Mouse (Mus musculus) MEL (cell line): ENCODE measurements around the gene Cep68. TPM values are rescaled to one million over a fixed set of nuclear protein-coding genes. Genes with fewer than 3 reads are reported as not detected.

Experiments
- DNase-seq: peaks from one replicate; pipeline ENCODE4 v3.0.0; 2011; ENCODE audit warnings: low read depth, low spot score
- H3K27ac ChIP-seq: 2 replicates; pipeline ENCODE4 v1.5.1; 2012; ENCODE audit warnings: low read depth, mild to moderate bottlenecking, control low read depth, low read length, moderate library complexity; ENCODE audit not compliant: control insufficient read depth
- H3K27me3 ChIP-seq, 2 experiments: fragments of 150-350 bp in 1 of 2; sonication (generic) in 1 of 2; 2 replicates each; pipeline ENCODE4 v1.6.1; 2012; ENCODE audit warnings: low read length in 2 of 2, mild to moderate bottlenecking in 2 of 2, improper control_type of control experiment in 1 of 2, moderate library complexity in 1 of 2; ENCODE audit not compliant: insufficient read depth in 2 of 2, control insufficient read depth in 1 of 2
- H3K36me3 ChIP-seq, 2 experiments: 2 replicates each; pipeline ENCODE4 v1.6.1; 2012 to 2014; ENCODE audit warnings: low read length in 2 of 2, improper control_type of control experiment in 1 of 2, inconsistent platforms in 1 of 2, mild to moderate bottlenecking in 1 of 2; ENCODE audit not compliant: insufficient read depth in 2 of 2, control insufficient read depth in 1 of 2
- H3K4me1 ChIP-seq, 2 experiments: fragments of 150-350 bp in 1 of 2; sonication (generic) in 1 of 2; 2 replicates each; pipeline ENCODE4 v1.6.1; 2012; ENCODE audit warnings: low read length in 2 of 2, improper control_type of control experiment in 1 of 2, mild to moderate bottlenecking in 1 of 2; ENCODE audit not compliant: insufficient read depth in 2 of 2, control insufficient read depth in 1 of 2
- H3K4me3 ChIP-seq, 2 experiments: fragments of 150-350 bp in 1 of 2; sonication (generic) in 1 of 2; 2 replicates each; pipeline ENCODE4 v1.5.1; 2012; ENCODE audit warnings: low read depth in 2 of 2, low read length in 2 of 2, mild to moderate bottlenecking in 2 of 2, moderate library complexity in 2 of 2, control low read depth in 1 of 2, improper control_type of control experiment in 1 of 2; ENCODE audit not compliant: control insufficient read depth in 1 of 2, insufficient read depth in 1 of 2
- H3K79me2 ChIP-seq: 2 replicates; pipeline ENCODE4 v1.6.1; 2012; ENCODE audit warnings: mild to moderate bottlenecking, low read length, moderate library complexity; ENCODE audit not compliant: control insufficient read depth, poor library complexity, insufficient read depth
- H3K9ac ChIP-seq: 2 replicates; pipeline ENCODE4 v1.6.1; 2012; ENCODE audit warnings: low read depth, mild to moderate bottlenecking, control low read depth, low read length, moderate library complexity; ENCODE audit not compliant: control insufficient read depth, poor library complexity, severe bottlenecking
- H3K9me3 ChIP-seq: fragments of 150-350 bp; sonication (generic); replicated peaks from 2 replicates; pipeline ENCODE4 v1.6.1; 2012; ENCODE audit warnings: mild to moderate bottlenecking, low read length, improper control_type of control experiment, moderate library complexity; ENCODE audit not compliant: insufficient read depth
- BHLHE40 ChIP-seq: IDR thresholded peaks from 2 replicates; pipeline ENCODE4 v1.6.1; 2012; ENCODE audit warnings: low read depth, mild to moderate bottlenecking, inconsistent platforms, low read length, improper control_type of control experiment, borderline replicate concordance
- CHD1 ChIP-seq: IDR thresholded peaks from 2 replicates; pipeline ENCODE4 v1.6.1; 2012; ENCODE audit warnings: low read depth, mild to moderate bottlenecking, inconsistent platforms, low read length, improper control_type of control experiment
- CHD2 ChIP-seq: IDR thresholded peaks from 2 replicates; pipeline ENCODE4 v1.6.1; 2011; ENCODE audit warnings: low read length, improper control_type of control experiment
- CTCF ChIP-seq, 3 experiments: IDR thresholded peaks in 2 of 3; conservative IDR thresholded peaks in 1 of 3; 2 replicates each; pipeline ENCODE4 v1.5.1; 2011 to 2012; ENCODE audit warnings: low read length in 3 of 3, low read depth in 2 of 3, mild to moderate bottlenecking in 2 of 3, improper control_type of control experiment in 1 of 3, inconsistent platforms in 1 of 3, mixed read lengths in 1 of 3, moderate library complexity in 1 of 3; ENCODE audit not compliant: control insufficient read depth in 1 of 3, insufficient read depth in 1 of 3, poor library complexity in 1 of 3, severe bottlenecking in 1 of 3
- E2F4 ChIP-seq: IDR thresholded peaks from 2 replicates; pipeline ENCODE4 v1.6.1; 2011; ENCODE audit warnings: low read depth, low read length, improper control_type of control experiment, borderline replicate concordance
- ELF1 ChIP-seq: IDR thresholded peaks from 2 replicates; pipeline ENCODE4 v1.6.1; 2014; ENCODE audit warnings: low read depth, mild to moderate bottlenecking, inconsistent platforms, low read length, improper control_type of control experiment, moderate library complexity
- ETS1 ChIP-seq: IDR thresholded peaks from 2 replicates; pipeline ENCODE4 v1.6.1; 2012; ENCODE audit warnings: low read depth, mild to moderate bottlenecking, inconsistent platforms, low read length, improper control_type of control experiment, moderate library complexity
- GATA1 ChIP-seq: IDR thresholded peaks from 2 replicates; pipeline ENCODE4 v1.6.1; 2011; ENCODE audit warnings: low read depth, low read length, improper control_type of control experiment
- HCFC1 ChIP-seq: IDR thresholded peaks from 2 replicates; pipeline ENCODE4 v1.6.1; 2012; ENCODE audit warnings: low read depth, mild to moderate bottlenecking, inconsistent platforms, low read length, improper control_type of control experiment, moderate library complexity
- JUND ChIP-seq: IDR thresholded peaks from 2 replicates; pipeline ENCODE4 v1.6.1; 2011; ENCODE audit warnings: low read depth, mild to moderate bottlenecking, improper control_type of control experiment, low read length
- MAFK ChIP-seq: IDR thresholded peaks from 2 replicates; pipeline ENCODE4 v1.6.1; 2011; ENCODE audit warnings: low read depth, mild to moderate bottlenecking, low read length, improper control_type of control experiment, borderline replicate concordance
- MAX ChIP-seq: IDR thresholded peaks from 2 replicates; pipeline ENCODE4 v1.6.1; 2011; ENCODE audit warnings: low read length, improper control_type of control experiment
- MAZ ChIP-seq: IDR thresholded peaks from 2 replicates; pipeline ENCODE4 v1.6.1; 2012; ENCODE audit warnings: low read depth, mild to moderate bottlenecking, inconsistent platforms, low read length, improper control_type of control experiment
- MXI1 ChIP-seq: IDR thresholded peaks from 2 replicates; pipeline ENCODE4 v1.6.1; 2011; ENCODE audit warnings: mild to moderate bottlenecking, low read depth, low read length, improper control_type of control experiment
- MYB ChIP-seq: IDR thresholded peaks from 2 replicates; pipeline ENCODE4 v1.6.1; 2011; ENCODE audit warnings: mild to moderate bottlenecking, low read depth, low read length, improper control_type of control experiment
- MYC ChIP-seq: IDR thresholded peaks from 2 replicates; pipeline ENCODE4 v1.6.1; 2011; ENCODE audit warnings: low read depth, mild to moderate bottlenecking, low read length, improper control_type of control experiment, moderate library complexity
- NRF1 ChIP-seq: IDR thresholded peaks from 2 replicates; pipeline ENCODE4 v1.6.1; 2014; ENCODE audit warnings: low read depth, mild to moderate bottlenecking, inconsistent platforms, low read length, improper control_type of control experiment, moderate library complexity; ENCODE audit not compliant: poor library complexity, insufficient read depth, severe bottlenecking
- POLR2A ChIP-seq, 2 experiments: IDR thresholded peaks; 2 replicates each; pipeline ENCODE4 v1.6.1; 2011 to 2012; ENCODE audit warnings: low read length in 2 of 2, mild to moderate bottlenecking in 2 of 2, control low read depth in 1 of 2, improper control_type of control experiment in 1 of 2, low read depth in 1 of 2, moderate library complexity in 1 of 2; ENCODE audit not compliant: control insufficient read depth in 1 of 2, insufficient read depth in 1 of 2, poor library complexity in 1 of 2
- POLR2AphosphoS5 ChIP-seq: IDR thresholded peaks from 2 replicates; pipeline ENCODE4 v1.6.1; 2012; ENCODE audit warnings: low read depth, borderline replicate concordance, mild to moderate bottlenecking, inconsistent platforms, low read length, moderate library complexity, mixed read lengths
- RAD21 ChIP-seq: IDR thresholded peaks from 2 replicates; pipeline ENCODE4 v1.6.1; 2011; ENCODE audit warnings: mild to moderate bottlenecking, low read depth, low read length, improper control_type of control experiment
- RCOR1 ChIP-seq: IDR thresholded peaks from 2 replicates; pipeline ENCODE4 v1.6.1; 2012; ENCODE audit warnings: low read depth, mild to moderate bottlenecking, inconsistent platforms, low read length, improper control_type of control experiment
- SIN3A ChIP-seq: IDR thresholded peaks from 2 replicates; pipeline ENCODE4 v1.6.1; 2012; ENCODE audit warnings: low read length, improper control_type of control experiment, inconsistent platforms
- TAL1 ChIP-seq: IDR thresholded peaks from 2 replicates; pipeline ENCODE4 v1.6.1; 2012; ENCODE audit warnings: mild to moderate bottlenecking, inconsistent platforms, low read length, moderate library complexity, mixed read lengths
- TBP ChIP-seq: IDR thresholded peaks from 2 replicates; pipeline ENCODE4 v1.8.0; 2011; ENCODE audit warnings: low read depth, low read length, improper control_type of control experiment
- TCF12 ChIP-seq: IDR thresholded peaks from 2 replicates; pipeline ENCODE4 v1.6.1; 2014; ENCODE audit warnings: low read depth, mild to moderate bottlenecking, inconsistent platforms, low read length, improper control_type of control experiment, moderate library complexity
- UBTF ChIP-seq: IDR thresholded peaks from 2 replicates; pipeline ENCODE4 v1.6.1; 2012; ENCODE audit warnings: low read depth, mild to moderate bottlenecking, inconsistent platforms, low read length, improper control_type of control experiment, moderate library complexity, borderline replicate concordance; ENCODE audit not compliant: insufficient read depth
- USF1 ChIP-seq: IDR thresholded peaks from 2 replicates; pipeline ENCODE4 v1.6.1; 2014; ENCODE audit warnings: low read depth, mild to moderate bottlenecking, inconsistent platforms, low read length, improper control_type of control experiment, moderate library complexity
- ZMIZ1 ChIP-seq: IDR thresholded peaks from 2 replicates; pipeline ENCODE4 v1.6.1; 2012; ENCODE audit warnings: low read depth, mild to moderate bottlenecking, inconsistent platforms, low read length, improper control_type of control experiment, moderate library complexity
- ZNF384 ChIP-seq: IDR thresholded peaks from 2 replicates; pipeline ENCODE4 v1.6.1; 2012; ENCODE audit warnings: low read depth, mild to moderate bottlenecking, inconsistent platforms, low read length, improper control_type of control experiment
- polyA plus RNA-seq, 2 experiments: library from polyadenylated mRNA; stranded (reverse) in 1 of 2; unstranded in 1 of 2; fragments of >175 nt in 1 of 2; fragments of >200 nt in 1 of 2; gene quantifications; 2 replicates each; pipeline versions ENCODE4 v1.2.1 to v1.2.4; 2012; ENCODE audit warnings: low replicate concordance in 2 of 2, low read depth in 1 of 2; ENCODE audit not compliant: insufficient read length in 2 of 2, insufficient read depth in 1 of 2, missing spikeins in 1 of 2
- total RNA-seq: library from RNA; depleted of rRNA; stranded (reverse); fragments of 300-350 nt; gene quantifications from 2 replicates; pipeline ENCODE4 v1.2.3, GENCODE M21; 2012

Cep68 gene
- total and polyA plus RNA-seq, 3 experiments: 22.2 to 24.7 TPM; not detected in 1

DNA sequence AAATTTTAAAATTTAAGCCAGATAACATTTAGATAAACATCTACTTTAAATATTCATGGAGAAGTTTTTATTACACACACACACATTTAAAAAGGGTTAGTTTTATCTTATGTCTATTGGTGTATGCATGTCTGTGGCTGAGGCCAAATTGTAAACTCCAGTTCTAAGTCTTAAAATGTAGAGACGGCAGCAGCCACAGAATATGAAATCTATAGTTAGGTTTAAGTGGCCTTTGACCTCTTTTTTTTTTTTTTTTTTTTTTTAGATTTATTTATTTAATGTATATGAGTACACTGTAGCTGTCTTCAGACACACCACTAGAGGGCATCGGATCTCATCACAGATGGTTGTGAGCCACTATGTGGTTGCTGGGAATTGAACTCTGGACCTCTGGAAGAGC lies 41.6 kb downstream of the Cep68 start:
- H3K9ac ChIP-seq: no peak overlapping the region
- no peak for DNase-seq
- H3K4me3 ChIP-seq: no peak overlapping the region
- H3K79me2 ChIP-seq: peaks cover 85% of the 10 kb centered on the region
- H3K4me1 ChIP-seq: peaks cover 39 to 45% of the 10 kb centered on the region in 2 experiments
- H3K9me3 ChIP-seq: no peaks in the 10 kb centered on the region
- no peak overlapping the region for H3K27ac ChIP-seq
- TF ChIP-seq ZNF384 (peak; percentile 54; the same call in 1 of the 2 replicates), E2F4 (no peak), MYC (no peak), MAX (no peak), BHLHE40 (no peak), HCFC1 (no peak), RAD21 (no peak), POLR2A (IDR thresholded peaks at IDR 0.05; ENCODE audit: control insufficient read depth in 1 of 2, insufficient read depth in 1 of 2, low read depth in 1 of 2, low read length in 2 of 2, poor library complexity in 1 of 2) (no peak)
- TF ChIP-seq, all 39 proteins: peak for 1
- H3K27me3 ChIP-seq: no peaks in the 10 kb centered on the region
- peaks cover 9 to 84% of the 10 kb centered on the region in 2 experiments for H3K36me3 ChIP-seq

DNA sequence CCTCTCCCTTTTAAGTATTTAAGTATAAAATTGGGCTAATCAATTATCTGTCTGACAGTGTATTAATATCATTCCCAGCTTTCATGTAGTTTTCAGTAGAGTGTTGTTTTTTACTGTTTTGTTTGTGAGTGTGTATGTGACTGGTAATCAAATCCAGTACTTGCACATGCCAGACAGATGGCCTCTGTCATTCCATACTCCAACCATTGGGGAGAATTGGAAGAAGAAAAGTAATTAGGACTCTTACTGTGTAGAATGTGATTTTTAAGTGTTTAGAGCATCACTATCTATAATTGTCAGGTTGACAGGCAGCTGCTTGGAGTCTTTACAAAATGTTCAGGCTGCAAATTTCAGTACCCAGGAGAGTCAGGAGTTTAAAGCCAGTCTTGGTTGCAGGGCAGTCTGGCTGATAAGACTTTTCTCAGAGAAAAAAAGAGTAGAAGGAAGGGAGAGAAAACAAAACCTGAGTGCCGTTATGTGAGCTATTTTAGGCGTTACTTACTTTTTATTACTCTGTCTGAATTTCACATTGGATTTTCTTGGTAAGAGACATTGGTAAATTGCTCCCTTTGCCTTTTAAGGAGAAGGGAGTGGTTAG lies 42.5 kb downstream of the Cep68 start:
- H3K4me3 ChIP-seq: peak overlapping the region in 1 of 2 experiments; percentile 16; a peak in 2 of 4 replicates

DNA sequence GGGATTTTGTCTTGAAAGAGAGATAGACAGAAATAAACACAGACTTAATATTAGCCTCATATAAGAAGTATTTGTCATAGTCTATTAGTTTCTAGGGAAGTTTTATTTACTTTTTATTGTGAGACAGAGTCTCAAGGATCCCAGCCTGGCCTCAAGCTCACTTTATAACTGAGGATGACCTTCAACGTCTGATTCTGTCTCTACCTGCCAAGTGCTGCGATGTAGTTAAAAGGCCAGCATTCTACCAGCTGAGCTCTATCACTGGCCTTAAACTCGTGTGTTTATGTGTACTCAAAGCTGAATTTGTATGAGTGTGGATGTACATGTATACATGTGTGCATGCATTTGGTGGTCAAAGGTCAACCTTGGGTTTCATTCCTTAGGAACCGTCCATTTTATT lies 43.7 kb downstream of the Cep68 start:
- no peaks in the 10 kb centered on the region for H3K27me3 ChIP-seq
- H3K4me1 ChIP-seq: peaks cover 31 to 32% of the 10 kb centered on the region in 2 experiments
- peaks cover 84% of the 10 kb centered on the region for H3K79me2 ChIP-seq
- H3K27ac ChIP-seq: no peak overlapping the region
- H3K4me3 ChIP-seq: no peak overlapping the region
- no peaks in the 10 kb centered on the region for H3K9me3 ChIP-seq
- H3K9ac ChIP-seq: no peak overlapping the region
- DNase-seq: no peak
- peaks cover 9 to 64% of the 10 kb centered on the region in 2 experiments for H3K36me3 ChIP-seq
- TF ChIP-seq TBP: no peak
- no peak for TF ChIP-seq CHD2
- TF ChIP-seq UBTF: no peak
- TF ChIP-seq ZMIZ1: no peak
- no peak for TF ChIP-seq BHLHE40
- TF ChIP-seq TCF12: no peak
- TF ChIP-seq MAFK: no peak
- TF ChIP-seq USF1: no peak
- TF ChIP-seq MYB: no peak
- TF ChIP-seq NRF1: no peak
- TF ChIP-seq ELF1: no peak
- no peak for TF ChIP-seq CTCF (IDR thresholded peaks at IDR 0.05 in 2 of 3, conservative IDR thresholded peaks at IDR 0.05 in 1 of 3; ENCODE audit: control insufficient read depth in 1 of 3, insufficient read depth in 1 of 3, low read depth in 2 of 3, low read length in 3 of 3, poor library complexity in 1 of 3, severe bottlenecking in 1 of 3)
- TF ChIP-seq POLR2AphosphoS5: no peak

More for the DNA sequence above, 42.5 kb downstream of the Cep68 start:
- no peak overlapping the region for H3K9ac ChIP-seq
- TF ChIP-seq JUND (no peak), MAZ (no peak), MAFK (no peak), ZNF384 (peak; percentile 78), RCOR1 (peak; percentile 19; the same call in 1 of the 2 replicates), SIN3A (peak; percentile 76), GATA1 (peak; percentile 62), POLR2AphosphoS5 (no peak), CHD1 (no peak), ETS1 (peak; percentile 50; the same call in 1 of the 2 replicates), ELF1 (no peak), BHLHE40 (no peak), MXI1 (peak; percentile 44), TAL1 (0 out of 2 replicates have a peak, but pooled peaks have one; percentile 32)
- H3K27ac ChIP-seq: no peak overlapping the region
- no peaks in the 10 kb centered on the region for H3K9me3 ChIP-seq
- no peaks in the 10 kb centered on the region for H3K27me3 ChIP-seq
- DNase-seq: peak; percentile 53
- peaks cover 86% of the 10 kb centered on the region for H3K79me2 ChIP-seq
- H3K36me3 ChIP-seq: peaks cover 9 to 76% of the 10 kb centered on the region in 2 experiments
- H3K4me1 ChIP-seq: peaks cover 38 to 42% of the 10 kb centered on the region in 2 experiments
